Mouse (Mus musculus) E14TG2a.4 (cell line): ENCODE results near the gene Lamc1.

Experiments used
- CTCF ChIP-seq: conservative IDR thresholded peaks from 2 replicates; pipeline ENCODE4 v1.5.1; 2014; ENCODE audit warnings: low read length
- NANOG ChIP-seq: IDR thresholded peaks from 2 replicates; pipeline ENCODE4 v1.6.1; 2014; ENCODE audit warnings: borderline replicate concordance, low read length, mixed read lengths
- POU5F1 ChIP-seq: IDR thresholded peaks from 2 replicates; pipeline ENCODE4 v1.6.1; 2014; ENCODE audit warnings: low read length, borderline replicate concordance

- TF ChIP-seq CTCF (no peak), POU5F1 (no peak), NANOG (no peak)
Measured at GRCm38 (mm10) chr1:153267730-153268129, 64.9 kb downstream of the Lamc1 start.
